Mouse (Mus musculus) kidney, embryonic 14.5 days (tissue): ENCODE measurements around the gene Gm21860. TPM values are rescaled to one million over a fixed set of nuclear protein-coding genes. Genes with fewer than 3 reads are reported as not detected.
A peak's percentile ranks its signal among the peaks of the same experiment; 100 is the strongest.
"Not testable (repeated sequence)": the region's sequence is repeated elsewhere in the genome, so short reads cannot be mapped to it uniquely, and the experiment has no call there.

ENCODE experiments used
- ATAC-seq: fragments of 200-750 bp; cut with Nextera tagmentation; 2 replicates; pipeline ENCODE4 v1.8.0; 2017; ENCODE audit warnings: moderate number of reproducible peaks, mild to moderate bottlenecking, moderate TSS enrichment, moderate library complexity; ENCODE audit not compliant: low FRiP score, low TSS enrichment
- H3K27ac ChIP-seq: fragments of 300-500 bp; sonication (generic); 2 replicates; pipeline ENCODE4 v1.5.1; 2014; ENCODE audit warnings: low read depth, mild to moderate bottlenecking, low read length, moderate library complexity, mixed read lengths
- H3K27me3 ChIP-seq: fragments of 300-500 bp; sonication (generic); 2 replicates; pipeline ENCODE4 v1.6.1; 2014; ENCODE audit warnings: mild to moderate bottlenecking, low read length; ENCODE audit not compliant: control insufficient read depth, insufficient read depth
- H3K36me3 ChIP-seq: fragments of 300-500 bp; sonication (generic); 2 replicates; pipeline ENCODE4 v1.6.1; 2014; ENCODE audit warnings: low read length, mixed read lengths; ENCODE audit not compliant: control insufficient read depth, insufficient read depth
- H3K4me1 ChIP-seq: fragments of 300-500 bp; sonication (generic); 2 replicates; pipeline ENCODE4 v1.6.1; 2014; ENCODE audit warnings: low read length, mixed read lengths; ENCODE audit not compliant: control insufficient read depth, insufficient read depth
- H3K4me2 ChIP-seq: fragments of 300-500 bp; sonication (generic); replicated peaks from 2 replicates; pipeline ENCODE4 v1.6.1; 2014; ENCODE audit warnings: low read depth, mild to moderate bottlenecking, low read length
- H3K4me3 ChIP-seq: fragments of 300-500 bp; sonication (generic); 2 replicates; pipeline ENCODE4 v1.5.1; 2014; ENCODE audit warnings: mild to moderate bottlenecking, low read length
- H3K9ac ChIP-seq: fragments of 300-500 bp; sonication (generic); 2 replicates; pipeline ENCODE4 v1.6.1; 2014; ENCODE audit warnings: low read depth, mild to moderate bottlenecking, low read length, moderate library complexity
- H3K9me3 ChIP-seq: fragments of 300-500 bp; sonication (generic); 2 replicates; pipeline ENCODE4 v1.6.1; 2016; ENCODE audit warnings: low read length; ENCODE audit not compliant: control insufficient read depth
- whole genome bisulfite sequencing: fragments of 180-500 bp; shearing (Covaris S2); extraction: QIAGEN DNeasy Blood & Tissue Kit; methylation state at CpG from one replicate; pipeline ENCODE4 v1.1.7; 2014; 5-methylcytosine and 5-hydroxymethylcytosine counted together
- polyA plus RNA-seq: library from polyadenylated mRNA; unstranded; fragments of >200 nt; fragmentation: Nextera tagmentation; extraction: Ambion mirVana; gene quantifications from 2 replicates; pipeline ENCODE4 v1.2.1, GENCODE M21; 2014

The Gm21860 gene
- polyA plus RNA-seq, 1 experiment from 2014 or later: not detected

DNA sequence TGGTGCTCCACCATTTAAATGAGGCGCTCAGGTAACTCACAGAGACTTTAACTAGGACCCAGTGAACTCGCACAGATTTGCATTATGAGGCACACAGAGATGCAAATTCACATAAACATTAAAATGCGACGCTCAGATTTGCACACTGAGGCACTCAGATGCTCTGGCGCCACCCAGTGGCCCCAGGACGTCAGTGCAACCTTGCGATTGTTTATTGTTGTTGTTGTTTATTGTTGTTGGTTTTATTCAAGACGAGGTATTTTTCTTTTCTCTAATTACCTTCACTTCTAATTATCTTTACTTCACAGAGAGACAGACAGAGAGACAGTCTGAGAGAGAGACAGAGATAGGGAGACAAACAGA is 20.3 kb downstream of the Gm21860 start:
- H3K4me2 ChIP-seq, H3K9ac ChIP-seq, ATAC-seq, H3K4me1 ChIP-seq, H3K27ac ChIP-seq, H3K4me3 ChIP-seq, H3K27me3 ChIP-seq: not testable (repeated sequence)
- peaks cover 19% of the 10 kb centered on the region for H3K36me3 ChIP-seq
- H3K9me3 ChIP-seq: peaks cover 14% of the 10 kb centered on the region
- 74% methylated on average over 8 of the region's 8 CpGs for WGBS

DNA sequence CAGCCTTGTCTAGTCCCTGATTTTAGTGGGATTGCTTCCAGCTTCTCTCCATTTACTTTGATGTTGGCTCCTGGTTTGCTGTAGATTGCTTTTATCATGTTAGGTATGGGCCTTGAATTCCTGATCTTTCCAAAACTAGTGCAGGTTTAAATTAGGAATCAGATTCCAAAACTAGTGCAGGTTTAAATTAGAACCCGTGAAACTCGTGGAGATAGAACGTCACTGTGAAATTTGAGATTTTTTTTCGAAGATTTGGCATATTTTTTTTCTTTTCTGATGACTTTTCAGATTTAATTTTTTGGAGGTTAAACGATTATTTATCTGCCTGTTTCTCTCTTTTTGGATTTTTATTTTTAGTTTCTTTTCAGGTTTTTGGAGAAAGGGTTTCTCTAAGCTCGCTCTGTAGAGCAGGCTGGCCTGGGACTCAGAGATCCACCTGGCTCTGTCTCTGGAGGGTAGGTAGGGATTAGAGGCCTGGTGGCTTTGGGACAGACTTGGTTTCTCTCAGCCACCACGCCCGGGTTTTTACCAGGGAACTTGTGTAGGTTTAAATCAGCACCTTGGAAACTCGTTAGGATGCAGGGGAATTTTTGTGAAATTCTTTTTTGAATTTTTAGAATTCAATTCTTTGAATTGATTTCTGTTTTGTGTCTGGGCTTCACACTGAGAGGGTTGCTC is 20.8 kb downstream of the Gm21860 start:
- not testable (repeated sequence) for H3K27me3 ChIP-seq, H3K27ac ChIP-seq, H3K9ac ChIP-seq, H3K4me1 ChIP-seq, H3K4me2 ChIP-seq, ATAC-seq, H3K9me3 ChIP-seq, H3K4me3 ChIP-seq
- 85% methylated on average over 7 of the region's 9 CpGs for WGBS
- peaks cover 14% of the 10 kb centered on the region for H3K36me3 ChIP-seq

DNA sequence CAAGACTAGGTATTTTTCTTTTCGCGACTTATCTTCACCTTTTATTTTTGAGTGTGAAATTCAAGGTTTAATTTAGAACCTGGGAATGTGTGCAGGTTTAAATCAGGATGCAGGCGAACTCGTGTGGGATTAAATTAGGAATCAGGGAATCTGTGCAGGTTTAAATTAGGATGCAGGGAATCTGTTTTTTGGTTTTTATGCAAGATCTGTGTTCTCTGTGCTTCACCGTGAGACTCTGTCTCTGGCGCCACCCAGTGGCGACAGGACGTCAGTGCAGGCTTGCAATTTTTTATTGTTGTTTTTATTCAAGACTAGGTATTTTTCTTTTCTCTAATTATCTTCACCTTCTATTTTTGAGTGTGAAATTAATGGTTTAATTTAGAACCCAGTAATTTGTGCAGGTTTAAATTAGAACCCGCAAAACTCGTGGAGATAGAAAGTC is 22.5 kb downstream of the Gm21860 start:
- H3K36me3 ChIP-seq, H3K9ac ChIP-seq, H3K9me3 ChIP-seq, H3K27ac ChIP-seq, H3K4me2 ChIP-seq, H3K4me3 ChIP-seq, H3K4me1 ChIP-seq, H3K27me3 ChIP-seq: not testable (repeated sequence)
- peak; percentile 73; the same call in 1 of the 2 replicates for ATAC-seq
- 51% methylated on average over 10 of the region's 10 CpGs for WGBS

DNA sequence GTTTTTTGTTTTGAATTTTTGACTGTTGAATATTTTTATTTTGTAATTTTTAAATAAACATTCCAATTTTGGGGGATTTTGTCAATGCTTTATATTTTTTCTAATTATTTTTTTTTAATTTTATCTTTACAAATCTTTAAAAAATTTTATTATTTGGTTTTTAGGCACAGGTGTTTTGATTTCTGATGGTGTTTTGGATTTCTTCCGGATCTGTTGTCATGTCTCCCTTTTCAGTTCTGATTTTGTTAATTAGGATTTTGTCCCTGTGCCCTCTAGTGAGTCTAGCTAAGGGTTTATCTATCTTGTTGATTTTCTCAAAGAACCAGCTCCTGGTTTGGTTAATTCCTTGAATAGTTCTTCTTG is 23.0 kb downstream of the Gm21860 start:
- ATAC-seq, H3K4me2 ChIP-seq, H3K9me3 ChIP-seq, H3K27me3 ChIP-seq, H3K9ac ChIP-seq, H3K27ac ChIP-seq, H3K4me1 ChIP-seq, H3K36me3 ChIP-seq, H3K4me3 ChIP-seq: not testable (repeated sequence)
- WGBS: 66% methylated on average over 1 of the region's 1 CpGs

DNA sequence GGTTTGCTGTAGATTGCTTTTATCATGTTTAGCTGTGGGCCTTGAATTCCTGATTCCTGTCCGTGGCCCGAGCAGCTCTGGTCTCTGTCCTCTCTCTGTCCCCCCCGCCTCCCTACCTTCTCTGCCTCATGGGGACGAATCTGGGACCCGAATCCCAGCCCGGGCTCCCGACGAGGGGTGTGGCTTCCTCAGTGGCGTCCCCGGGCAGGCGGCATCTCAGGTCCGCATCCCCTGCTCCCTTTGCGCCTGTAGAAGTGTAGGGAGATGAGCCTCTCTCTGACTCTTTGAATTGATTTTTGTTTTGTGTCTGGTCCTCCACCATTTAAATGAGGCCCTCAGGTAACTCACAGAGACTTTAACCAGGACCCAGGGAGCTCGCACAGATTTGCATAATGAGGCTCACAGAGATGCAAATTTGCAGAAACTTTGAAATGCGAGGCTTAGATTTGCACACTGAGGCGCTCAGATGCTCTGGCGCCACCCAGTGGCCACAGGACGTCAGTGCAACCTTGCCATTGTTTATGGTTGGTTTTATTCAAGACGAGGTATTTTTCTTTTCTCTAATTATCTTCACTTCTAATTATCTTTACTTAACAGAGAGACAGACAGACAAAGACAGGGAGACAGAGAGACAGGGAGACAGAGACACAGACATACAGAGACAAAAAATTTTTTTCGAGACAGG is 23.6 kb downstream of the Gm21860 start:
- H3K4me3 ChIP-seq, H3K9me3 ChIP-seq, H3K27me3 ChIP-seq, H3K4me1 ChIP-seq, H3K9ac ChIP-seq, H3K4me2 ChIP-seq, H3K36me3 ChIP-seq, H3K27ac ChIP-seq: not testable (repeated sequence)
- 75% methylated on average over 18 of the region's 20 CpGs for WGBS
- peak; percentile 84; the same call in 1 of the 2 replicates for ATAC-seq

DNA sequence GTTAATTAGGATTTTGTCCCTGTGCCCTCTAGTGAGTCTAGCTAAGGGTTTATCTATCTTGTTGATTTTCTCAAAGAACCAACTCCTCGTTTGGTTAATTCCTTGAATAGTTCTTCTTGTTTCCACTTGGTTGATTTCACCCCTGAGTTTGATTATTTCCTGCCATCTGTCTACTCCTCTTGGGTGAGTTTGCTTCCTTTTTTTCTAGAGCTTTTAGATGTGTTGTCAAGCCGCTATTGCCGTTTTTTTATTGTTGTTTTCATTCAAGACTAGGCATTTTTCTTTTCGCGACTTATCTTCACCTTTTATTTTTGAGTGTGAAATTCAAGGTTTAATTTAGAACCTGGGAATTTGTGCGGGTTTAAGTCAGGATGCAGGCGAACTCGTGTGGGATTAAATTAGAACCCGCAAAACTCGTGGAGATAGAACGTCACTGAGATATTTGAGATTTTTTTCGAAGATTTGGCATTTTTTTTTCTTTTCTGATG is 24.8 kb downstream of the Gm21860 start:
- H3K4me1 ChIP-seq, H3K27me3 ChIP-seq, H3K9ac ChIP-seq, H3K4me2 ChIP-seq, H3K9me3 ChIP-seq, H3K4me3 ChIP-seq, ATAC-seq, H3K27ac ChIP-seq, H3K36me3 ChIP-seq: not testable (repeated sequence)
- WGBS: 66% methylated on average over 11 of the region's 12 CpGs

DNA sequence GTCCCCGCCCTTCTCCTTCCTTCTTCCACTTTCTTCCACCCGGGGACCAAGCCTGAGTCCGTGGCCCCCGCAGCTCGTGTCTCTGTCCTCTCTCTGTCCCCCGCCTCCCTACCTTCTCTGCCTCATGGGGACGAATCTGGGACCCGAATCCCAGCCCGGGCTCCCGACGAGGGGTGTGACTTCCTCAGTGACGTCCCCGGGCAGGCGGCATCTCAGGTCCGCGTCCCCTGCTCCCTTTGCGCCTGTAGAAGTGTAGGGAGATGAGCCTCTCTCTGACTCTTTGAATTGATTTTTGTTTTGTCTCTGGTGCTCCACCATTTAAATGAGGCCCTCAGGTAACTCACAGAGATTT is 25.7 kb downstream of the Gm21860 start:
- H3K36me3 ChIP-seq, H3K9me3 ChIP-seq, H3K27me3 ChIP-seq, H3K4me3 ChIP-seq, H3K9ac ChIP-seq, H3K4me2 ChIP-seq, H3K4me1 ChIP-seq, H3K27ac ChIP-seq: not testable (repeated sequence)
- WGBS: 58% methylated on average over 16 of the region's 17 CpGs
- peak; percentile 80; the same call in 1 of the 2 replicates for ATAC-seq

DNA sequence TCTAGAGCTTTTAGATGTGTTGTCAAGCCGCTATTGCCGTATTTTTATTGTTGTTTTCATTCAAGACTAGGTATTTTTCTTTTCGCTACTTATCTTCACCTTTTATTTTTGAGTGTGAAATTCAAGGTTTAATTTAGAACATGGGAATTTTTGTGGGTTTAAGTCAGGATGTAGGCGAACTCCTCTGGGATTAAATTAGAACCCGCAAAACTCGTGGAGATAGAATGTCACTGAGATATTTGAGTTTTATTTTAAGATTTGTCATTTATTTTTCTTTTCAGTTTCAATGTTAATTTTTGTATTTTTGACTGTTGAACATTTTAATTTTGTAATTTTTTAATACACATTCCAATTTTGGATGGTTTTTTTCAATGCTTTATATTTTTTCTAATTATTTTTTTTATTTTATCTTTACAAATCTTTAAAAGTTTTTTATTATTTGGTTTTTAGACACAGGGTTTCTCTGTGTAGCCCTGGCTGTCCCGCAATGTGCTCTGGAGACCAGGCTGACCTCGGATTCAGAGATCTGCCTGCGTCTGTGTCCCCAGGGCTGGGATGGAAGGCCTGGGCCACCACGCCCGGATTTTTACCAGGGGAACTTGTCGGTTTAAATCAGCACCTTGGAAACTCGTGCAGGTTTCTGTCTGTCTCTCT is 26.2 kb downstream of the Gm21860 start:
- not testable (repeated sequence) for H3K9me3 ChIP-seq, H3K4me1 ChIP-seq, H3K4me2 ChIP-seq, H3K36me3 ChIP-seq, H3K4me3 ChIP-seq, H3K27ac ChIP-seq, H3K27me3 ChIP-seq, H3K9ac ChIP-seq
- 73% methylated on average over 13 of the region's 13 CpGs for WGBS
- ATAC-seq: peak; percentile 50; the same call in 1 of the 2 replicates
